Mouse (Mus musculus) stomach, postnatal 0 days (tissue): Measurements from ENCODE around the gene Brms1. TPM values are rescaled to one million over a fixed set of nuclear protein-coding genes. Genes with fewer than 3 reads are reported as not detected.

Source experiments
- ATAC-seq: fragments of 200-750 bp; cut with Nextera tagmentation; 2 replicates; pipeline ENCODE4 v1.8.0; 2017; ENCODE audit not compliant: low FRiP score, low TSS enrichment
- DNase-seq: peaks from one replicate; pipeline ENCODE4 v3.0.0-alpha.2; 2016; ENCODE audit warnings: low spot score
- H3K27ac ChIP-seq: fragments of 300-500 bp; sonication (generic); replicated peaks from 2 replicates; pipeline ENCODE4 v1.5.1; 2014; ENCODE audit warnings: mild to moderate bottlenecking, control low read depth
- H3K27me3 ChIP-seq: fragments of 300-500 bp; sonication (generic); 2 replicates; pipeline ENCODE4 v1.6.1; 2014; ENCODE audit warnings: low read length; ENCODE audit not compliant: control insufficient read depth, insufficient read depth
- H3K36me3 ChIP-seq: fragments of 300-500 bp; sonication (generic); 2 replicates; pipeline ENCODE4 v1.6.1; 2014; ENCODE audit warnings: low read length, mixed read lengths; ENCODE audit not compliant: control insufficient read depth, insufficient read depth
- H3K4me1 ChIP-seq: fragments of 300-500 bp; sonication (generic); replicated peaks from 2 replicates; pipeline ENCODE4 v1.6.1; 2014; ENCODE audit warnings: antibody characterized with exemption; ENCODE audit not compliant: control insufficient read depth, insufficient read depth
- H3K4me2 ChIP-seq: fragments of 300-500 bp; sonication (generic); replicated peaks from 2 replicates; pipeline ENCODE4 v1.6.1; 2014; ENCODE audit warnings: low read depth, mild to moderate bottlenecking, control low read depth, moderate library complexity
- H3K4me3 ChIP-seq: fragments of 300-500 bp; sonication (generic); 2 replicates; pipeline ENCODE4 v1.5.1; 2014; ENCODE audit warnings: low read depth, low read length, control low read depth
- H3K9ac ChIP-seq: fragments of 300-500 bp; sonication (generic); 2 replicates; pipeline ENCODE4 v1.6.1; 2014; ENCODE audit warnings: mild to moderate bottlenecking, low read length, control low read depth, mixed read lengths
- H3K9me3 ChIP-seq: fragments of 300-500 bp; sonication (generic); 2 replicates; pipeline ENCODE4 v1.6.1; 2016; ENCODE audit warnings: low read length; ENCODE audit not compliant: control insufficient read depth
- CTCF ChIP-seq: IDR thresholded peaks from 2 replicates; pipeline ENCODE4 v1.5.1; 2016; ENCODE audit warnings: antibody characterized with exemption, low read depth, mild to moderate bottlenecking, moderate library complexity
- EP300 ChIP-seq: optimal IDR thresholded peaks from 2 replicates; pipeline ENCODE3; 2016; ENCODE audit warnings: antibody characterized with exemption
- WGBS: fragments of 180-500 bp; shearing (Covaris S2); extraction: QIAGEN DNeasy Blood & Tissue Kit; methylation state at CpG from one replicate; pipeline ENCODE4 v1.1.7; 2014; 5-methylcytosine and 5-hydroxymethylcytosine counted together
- polyA plus RNA-seq: library from polyadenylated mRNA; unstranded; fragments of >200 nt; fragmentation: Nextera tagmentation; extraction: Ambion mirVana; gene quantifications from 2 replicates; pipeline ENCODE4 v1.2.1, GENCODE M21; 2015

The Brms1 gene
- polyA plus RNA-seq, 1 experiment from 2014 or later = 42.3 TPM

DNA sequence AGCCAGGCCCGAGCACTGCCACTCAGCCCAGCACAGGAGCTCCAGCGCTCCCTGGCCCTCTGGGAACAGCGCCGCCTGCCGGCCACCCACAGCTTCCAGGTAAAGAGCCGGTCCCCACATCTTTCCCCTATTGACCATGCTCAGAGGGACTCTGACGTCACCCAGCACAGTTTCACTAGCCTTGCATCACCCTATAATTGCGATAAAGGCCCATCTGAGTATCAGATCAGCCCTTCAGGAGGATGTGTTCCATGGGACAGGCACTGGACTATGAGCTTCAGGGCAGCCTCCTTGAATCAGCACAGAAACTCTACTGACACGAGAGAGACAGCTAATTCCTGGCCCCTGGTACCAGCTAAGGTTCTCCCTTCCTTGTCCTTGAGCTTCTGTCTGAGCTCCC is 12.8 kb downstream of the Brms1 start:
- H3K9me3 ChIP-seq = no peaks in the 10 kb centered on the region
- ATAC-seq (peak; percentile 16), DNase-seq (peak; percentile 80)
- H3K4me3 ChIP-seq = no peak overlapping the region
- WGBS = 26% methylated on average over 9 of the region's 9 CpGs
- no peaks in the 10 kb centered on the region for H3K27me3 ChIP-seq
- H3K27ac ChIP-seq = no peak overlapping the region
- H3K4me1 ChIP-seq = peaks cover 2% of the 10 kb centered on the region
- no peaks in the 10 kb centered on the region; the same call in 1 of the 2 replicates for H3K36me3 ChIP-seq
- no peak overlapping the region for H3K4me2 ChIP-seq
- TF ChIP-seq EP300 (no peak), CTCF (peak; percentile 86)
- H3K9ac ChIP-seq = no peak overlapping the region

DNA sequence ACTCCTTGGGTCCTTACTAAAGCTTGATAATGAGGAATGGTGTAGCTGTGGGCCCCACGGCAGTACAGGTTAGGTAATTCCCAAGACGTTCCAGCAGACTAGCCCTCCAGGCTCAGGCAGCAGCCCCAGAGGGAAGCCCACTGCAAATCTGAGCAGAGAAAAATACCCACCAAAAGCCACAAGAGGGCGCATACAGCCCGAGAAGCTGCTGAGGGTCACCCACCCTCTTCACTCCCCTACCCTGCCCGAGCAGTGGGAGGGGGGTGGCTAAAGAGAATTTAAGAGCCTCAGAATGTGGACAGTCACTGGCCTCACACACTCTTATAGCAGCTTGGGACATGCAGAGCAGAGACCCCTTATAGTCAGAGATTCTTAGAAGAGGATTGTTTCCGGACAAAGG is 15.1 kb downstream of the Brms1 start:
- H3K4me3 ChIP-seq = no peak overlapping the region
- H3K4me2 ChIP-seq = no peak overlapping the region
- H3K4me1 ChIP-seq = peaks cover 10% of the 10 kb centered on the region
- TF ChIP-seq EP300 (no peak), CTCF (peak; percentile 84)
- H3K36me3 ChIP-seq = no peaks in the 10 kb centered on the region
- H3K27me3 ChIP-seq = no peaks in the 10 kb centered on the region
- no peak overlapping the region for H3K27ac ChIP-seq
- H3K9me3 ChIP-seq = no peaks in the 10 kb centered on the region
- DNase-seq = peak; percentile 46
- 0 out of 2 replicates have a peak, but pooled peaks have one; percentile 22 for ATAC-seq
- H3K9ac ChIP-seq = no peak overlapping the region
- WGBS = 12% methylated on average over 6 of the region's 6 CpGs

GRCm38 (mm10) chr19:5057876-5058775 is 17.0 kb downstream of the Brms1 start:
- H3K9me3 ChIP-seq = no peaks in the 10 kb centered on the region
- ATAC-seq = 0 out of 2 replicates have a peak, but pooled peaks have one; percentile 4
- WGBS = 29% methylated on average over 16 of the region's 16 CpGs
- no peaks in the 10 kb centered on the region for H3K27me3 ChIP-seq
- peak overlapping the region; percentile 85 for H3K27ac ChIP-seq
- no peak overlapping the region for H3K4me3 ChIP-seq
- TF ChIP-seq EP300 (no peak), CTCF (no peak)
- H3K9ac ChIP-seq = no peak overlapping the region; the same call in 1 of the 2 replicates
- H3K4me1 ChIP-seq = peaks cover 10% of the 10 kb centered on the region
- DNase-seq = no peak
- no peaks in the 10 kb centered on the region for H3K36me3 ChIP-seq
- H3K4me2 ChIP-seq = no peak overlapping the region

DNA sequence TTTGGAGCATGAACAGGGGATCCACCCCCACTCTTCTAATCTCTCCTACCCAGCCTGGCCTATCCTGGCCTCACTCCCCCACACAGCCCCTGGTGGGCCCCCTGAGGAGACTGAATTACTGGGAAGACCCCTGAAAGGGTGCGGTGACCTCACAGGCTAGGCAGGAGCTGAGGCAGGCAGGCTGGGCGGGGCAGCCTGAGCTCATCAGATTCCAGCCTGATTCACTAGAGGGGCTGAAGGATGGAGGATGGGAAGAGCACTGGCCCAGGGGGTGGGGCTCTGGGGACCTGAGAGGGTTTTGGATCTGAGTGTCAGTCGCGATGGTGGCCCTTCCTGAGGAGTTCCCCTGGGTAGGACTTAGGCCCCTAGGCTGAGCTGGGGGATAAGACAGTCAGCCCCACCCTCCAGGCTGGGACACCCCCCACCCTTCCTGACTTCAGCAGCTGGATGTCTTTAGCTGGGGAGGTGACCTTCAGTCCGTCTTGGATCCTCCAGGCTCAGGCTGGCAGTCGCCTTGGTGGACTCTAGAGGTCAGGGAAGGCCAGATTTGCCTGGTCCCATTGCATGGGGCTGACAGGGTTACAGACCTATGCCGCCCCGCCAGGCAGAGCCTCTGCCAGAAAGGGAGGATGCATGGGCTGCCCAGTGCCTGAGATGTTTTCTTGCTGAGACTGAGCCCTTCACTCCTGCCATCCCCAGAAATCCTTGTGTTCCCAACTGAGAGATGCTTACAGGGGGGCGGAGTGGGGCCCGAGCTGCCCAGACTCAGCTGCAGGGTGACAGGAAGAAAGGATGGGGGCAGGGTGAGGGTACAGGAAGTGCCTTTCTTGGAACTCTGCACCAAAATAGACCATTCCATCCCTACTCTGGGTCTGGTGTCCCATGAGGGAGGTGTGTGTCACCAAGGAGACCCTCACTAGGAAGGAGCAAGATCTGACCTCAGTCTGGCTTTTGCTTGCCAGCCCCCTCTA is 17.9 kb downstream of the Brms1 start:
- TF ChIP-seq CTCF (peak; percentile 3; the same call in 1 of the 2 replicates), EP300 (no peak)
- H3K9ac ChIP-seq = no peak overlapping the region
- WGBS = 12% methylated on average over 10 of the region's 10 CpGs
- peak overlapping the region; percentile 85 for H3K27ac ChIP-seq
- DNase-seq = no peak
- H3K4me3 ChIP-seq = no peak overlapping the region
- peaks cover 10% of the 10 kb centered on the region for H3K4me1 ChIP-seq
- H3K27me3 ChIP-seq = no peaks in the 10 kb centered on the region
- no peak overlapping the region; the same call in 1 of the 2 replicates for H3K4me2 ChIP-seq
- ATAC-seq = peak; percentile 49; the same call in 1 of the 2 replicates
- no peaks in the 10 kb centered on the region for H3K36me3 ChIP-seq
- H3K9me3 ChIP-seq = no peaks in the 10 kb centered on the region

GRCm38 (mm10) chr19:5060365-5061330 is 19.5 kb downstream of the Brms1 start:
- Histone ChIP-seq H3K27me3 (no peaks in the 10 kb centered on the region), H3K9me3 (no peaks in the 10 kb centered on the region), H3K4me2 (no peak overlapping the region), H3K36me3 (no peaks in the 10 kb centered on the region), H3K4me3 (no peak overlapping the region), H3K27ac (peak overlapping the region; percentile 85), H3K9ac (no peak overlapping the region), H3K4me1 (peaks cover 10% of the 10 kb centered on the region)
- ATAC-seq (peak; percentile 26), DNase-seq (no peak)
- TF ChIP-seq EP300 = no peak
- TF ChIP-seq CTCF = no peak
- WGBS = 34% methylated on average over 5 of the region's 5 CpGs
